Mouse (Mus musculus) liver, adult 2 months (tissue): ENCODE results near the gene Itgb2l. TPM values are rescaled to one million over a fixed set of nuclear protein-coding genes. Genes with fewer than 3 reads are reported as not detected.

ENCODE experiments used
- DNase-seq: peaks from one replicate; pipeline ENCODE4 v3.0.0-alpha.2; 2011; ENCODE audit warnings: low read depth, low spot score; ENCODE audit errors: extremely low read depth
- H3K27ac ChIP-seq: fragments of 200-500 bp; replicated peaks from 2 replicates; pipeline ENCODE4 v1.5.1; 2012; ENCODE audit warnings: low read depth, mild to moderate bottlenecking, control low read depth, inconsistent platforms, low read length; ENCODE audit not compliant: insufficient read depth
- H3K27me3 ChIP-seq: fragments of 200-500 bp; 2 replicates; pipeline ENCODE4 v1.6.1; 2012; ENCODE audit warnings: mild to moderate bottlenecking, moderate library complexity, low read length, inconsistent platforms; ENCODE audit not compliant: control insufficient read depth, insufficient read depth
- H3K36me3 ChIP-seq: fragments of 200-500 bp; 2 replicates; pipeline ENCODE4 v1.6.1; 2012; ENCODE audit warnings: low read length, inconsistent platforms; ENCODE audit not compliant: control insufficient read depth, insufficient read depth
- H3K4me1 ChIP-seq: fragments of 200-500 bp; 2 replicates; pipeline ENCODE4 v1.6.1; 2011; ENCODE audit warnings: low read length; ENCODE audit not compliant: control insufficient read depth, insufficient read depth
- H3K4me3 ChIP-seq: fragments of 200-500 bp; 2 replicates; pipeline ENCODE4 v1.5.1; 2011; ENCODE audit warnings: low read depth, mild to moderate bottlenecking, control low read depth, low read length, moderate library complexity; ENCODE audit not compliant: insufficient read depth
- H3K79me2 ChIP-seq: fragments of 200-500 bp; 2 replicates; pipeline ENCODE4 v1.6.1; 2012; ENCODE audit warnings: inconsistent platforms, mild to moderate bottlenecking, low read length, moderate library complexity; ENCODE audit not compliant: control insufficient read depth, insufficient read depth
- H3K9ac ChIP-seq: fragments of 200-500 bp; 2 replicates; pipeline ENCODE4 v1.6.1; 2012; ENCODE audit warnings: low read depth, mild to moderate bottlenecking, control low read depth, inconsistent platforms, low read length
- CTCF ChIP-seq: fragments of 200-500 bp; IDR thresholded peaks from 2 replicates; pipeline ENCODE4 v1.5.1; 2011; ENCODE audit warnings: low read depth, low read length, control low read depth
- POLR2A ChIP-seq: fragments of 200-500 bp; IDR thresholded peaks from 2 replicates; pipeline ENCODE4 v1.6.1; 2011; ENCODE audit warnings: low read length, control low read depth; ENCODE audit not compliant: insufficient read depth; ENCODE audit errors: extremely low read depth
- WGBS: fragments of 180-500 bp; shearing (Covaris S2); methylation state at CpG from one replicate; pipeline ENCODE4 v1.1.7; 2018; 5-methylcytosine and 5-hydroxymethylcytosine counted together
- polyA plus RNA-seq: library from polyadenylated mRNA; depleted of rRNA; stranded (reverse); fragments of >200 nt; gene quantifications from 2 replicates; pipeline ENCODE4 v1.2.3, GENCODE M21; 2012
- total RNA-seq: library from RNA; depleted of rRNA; stranded (reverse); fragments of >200 nt; gene quantifications from 2 replicates; pipeline ENCODE4 v1.2.3, GENCODE M21; 2014

Itgb2l gene
- total and polyA plus RNA-seq, 2 experiments, result not detected

GRCm38 (mm10) chr16:96425044-96425443, 18.4 kb downstream of the Itgb2l start:
- Histone ChIP-seq H3K4me1 (no peaks in the 10 kb centered on the region), H3K36me3 (peaks cover 1% of the 10 kb centered on the region; the same call in 1 of the 2 replicates), H3K79me2 (no peaks in the 10 kb centered on the region), H3K27ac (no peak overlapping the region), H3K4me3 (no peak overlapping the region), H3K27me3 (no peaks in the 10 kb centered on the region), H3K9ac (no peak overlapping the region)
- TF ChIP-seq CTCF (no peak), POLR2A (no peak)
- 93% methylated on average over 2 of the region's 2 CpGs for WGBS
- DNase-seq, result no peak

GRCm38 (mm10) chr16:96408064-96408465, 35.4 kb downstream of the Itgb2l start:
- H3K4me3 ChIP-seq, result no peak overlapping the region
- H3K27ac ChIP-seq, result no peak overlapping the region
- no peak overlapping the region for H3K9ac ChIP-seq
- DNase-seq, result no peak
- H3K36me3 ChIP-seq, result peaks cover 12% of the 10 kb centered on the region
- H3K79me2 ChIP-seq, result no peaks in the 10 kb centered on the region
- no peaks in the 10 kb centered on the region for H3K27me3 ChIP-seq
- no peak for TF ChIP-seq CTCF
- TF ChIP-seq POLR2A, result no peak
- no peaks in the 10 kb centered on the region for H3K4me1 ChIP-seq
- WGBS, result 45% methylated on average over 4 of the region's 4 CpGs

DNA sequence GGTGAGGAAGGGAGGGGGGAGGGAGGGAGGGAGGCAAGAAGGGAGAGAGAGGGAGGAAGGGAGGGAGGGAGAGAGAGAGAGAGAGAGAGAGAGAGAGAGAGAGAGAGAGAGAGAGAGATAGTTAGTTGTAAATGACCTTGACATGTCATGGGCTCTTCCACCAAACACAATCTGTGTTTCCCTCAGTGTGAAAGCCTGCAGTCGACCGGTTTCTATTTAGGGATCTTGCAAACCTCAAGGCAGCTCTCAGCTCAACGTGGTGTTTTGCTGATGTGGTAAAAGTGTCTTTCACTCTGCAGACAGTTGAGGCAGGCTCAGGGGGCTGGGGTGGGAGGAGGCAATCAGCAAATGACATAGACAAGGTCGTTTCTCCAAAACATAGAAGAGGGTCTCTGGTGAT, 37.1 kb downstream of the Itgb2l start:
- 62% methylated on average over 4 of the region's 4 CpGs for WGBS
- Histone ChIP-seq H3K36me3 (peaks cover 15% of the 10 kb centered on the region), H3K27me3 (no peaks in the 10 kb centered on the region), H3K4me3 (no peak overlapping the region), H3K4me1 (no peaks in the 10 kb centered on the region), H3K9ac (no peak overlapping the region), H3K79me2 (no peaks in the 10 kb centered on the region), H3K27ac (no peak overlapping the region)
- DNase-seq, result no peak
- no peak for TF ChIP-seq CTCF
- TF ChIP-seq POLR2A, result no peak

- Histone ChIP-seq H3K9ac (no peak overlapping the region), H3K79me2 (no peaks in the 10 kb centered on the region), H3K27me3 (no peaks in the 10 kb centered on the region), H3K4me3 (no peak overlapping the region), H3K36me3 (peaks cover 29% of the 10 kb centered on the region), H3K4me1 (no peaks in the 10 kb centered on the region), H3K27ac (no peak overlapping the region)
- DNase-seq, result no peak
- 89% methylated on average over 6 of the region's 6 CpGs for WGBS
- TF ChIP-seq POLR2A, result no peak
- TF ChIP-seq CTCF, result no peak
These were observed 41.1 kb downstream of the Itgb2l start for GRCm38 (mm10) chr16:96402294-96402693.

GRCm38 (mm10) chr16:96400046-96400445, 43.4 kb downstream of the Itgb2l start:
- Histone ChIP-seq H3K27ac (no peak overlapping the region), H3K36me3 (peaks cover 34% of the 10 kb centered on the region), H3K79me2 (no peaks in the 10 kb centered on the region), H3K4me3 (no peak overlapping the region), H3K4me1 (peaks cover 10% of the 10 kb centered on the region), H3K27me3 (no peaks in the 10 kb centered on the region), H3K9ac (no peak overlapping the region)
- 88% methylated on average over 4 of the region's 4 CpGs for WGBS
- no peak for DNase-seq
- TF ChIP-seq CTCF (no peak), POLR2A (no peak)

DNA sequence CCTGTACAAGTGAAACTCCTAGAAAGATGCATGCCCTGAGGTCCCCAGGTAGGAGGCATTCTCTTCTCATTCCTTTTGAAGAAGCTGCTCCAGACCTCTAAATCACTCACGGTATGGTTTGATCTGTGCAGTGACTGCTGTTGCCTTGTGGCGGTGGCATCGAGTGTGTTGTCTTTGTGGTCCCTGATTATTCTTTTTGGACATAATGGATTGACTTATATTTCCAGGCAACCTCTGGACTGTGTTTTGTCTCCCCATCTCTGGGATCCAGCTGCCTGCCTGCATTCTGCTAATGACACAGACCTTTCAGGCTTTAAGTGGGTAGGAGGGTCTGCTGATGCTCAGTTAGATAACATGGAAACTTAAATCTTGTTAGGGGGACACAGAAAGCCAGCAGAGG, 44.6 kb downstream of the Itgb2l start:
- WGBS, result 90% methylated on average over 3 of the region's 3 CpGs

More for the DNA sequence above, 44.6 kb downstream of the Itgb2l start:
- Histone ChIP-seq H3K79me2 (no peaks in the 10 kb centered on the region), H3K4me1 (peaks cover 10% of the 10 kb centered on the region), H3K4me3 (no peak overlapping the region), H3K27ac (no peak overlapping the region), H3K36me3 (peaks cover 29% of the 10 kb centered on the region), H3K9ac (no peak overlapping the region), H3K27me3 (no peaks in the 10 kb centered on the region)
- TF ChIP-seq POLR2A, result no peak
- TF ChIP-seq CTCF, result no peak
- no peak for DNase-seq
